Mouse (Mus musculus) liver, embryonic 12.5 days (tissue): ENCODE measurements at regions not wholly inside any gene's neighbourhood (a gene's known extent, or its start where the extent isn't known, plus 50 kb on each side); places are given as distances from the start of the nearest gene placed in this dataset.

ENCODE experiments used
- ATAC-seq: fragments of 200-750 bp; cut with Nextera tagmentation; 2 replicates; pipeline ENCODE4 v1.8.0; 2017; ENCODE audit warnings: moderate number of reproducible peaks, mild to moderate bottlenecking, moderate library complexity
- H3K27ac ChIP-seq: fragments of 300-500 bp; sonication (generic); 2 replicates; pipeline ENCODE4 v1.5.1; 2016; ENCODE audit warnings: mild to moderate bottlenecking
- H3K27me3 ChIP-seq: fragments of 300-500 bp; sonication (generic); replicated peaks from 2 replicates; pipeline ENCODE4 v1.6.1; 2016; ENCODE audit warnings: mild to moderate bottlenecking, moderate library complexity
- H3K36me3 ChIP-seq: fragments of 300-500 bp; sonication (generic); 2 replicates; pipeline ENCODE4 v1.6.1; 2016; ENCODE audit warnings: mild to moderate bottlenecking, moderate library complexity
- H3K4me1 ChIP-seq: fragments of 300-500 bp; sonication (generic); 2 replicates; pipeline ENCODE4 v1.6.1; 2016
- H3K4me2 ChIP-seq: fragments of 300-500 bp; sonication (generic); 2 replicates; pipeline ENCODE4 v1.6.1; 2016; ENCODE audit warnings: mild to moderate bottlenecking, moderate library complexity
- H3K4me3 ChIP-seq: fragments of 300-500 bp; sonication (generic); 2 replicates; pipeline ENCODE4 v1.5.1; 2016; ENCODE audit warnings: mild to moderate bottlenecking, moderate library complexity
- H3K9ac ChIP-seq: fragments of 300-500 bp; sonication (generic); 2 replicates; pipeline ENCODE4 v1.6.1; 2016; ENCODE audit warnings: mild to moderate bottlenecking, moderate library complexity
- H3K9me3 ChIP-seq: fragments of 300-500 bp; sonication (generic); replicated peaks from 2 replicates; pipeline ENCODE4 v1.6.1; 2016; ENCODE audit warnings: mild to moderate bottlenecking, moderate library complexity
- WGBS: fragments of 180-500 bp; shearing (Covaris S2); methylation state at CpG from one replicate; pipeline ENCODE4 v1.1.7; 2016; ENCODE audit not compliant: insufficient replicate concordance; 5-methylcytosine and 5-hydroxymethylcytosine counted together

DNA sequence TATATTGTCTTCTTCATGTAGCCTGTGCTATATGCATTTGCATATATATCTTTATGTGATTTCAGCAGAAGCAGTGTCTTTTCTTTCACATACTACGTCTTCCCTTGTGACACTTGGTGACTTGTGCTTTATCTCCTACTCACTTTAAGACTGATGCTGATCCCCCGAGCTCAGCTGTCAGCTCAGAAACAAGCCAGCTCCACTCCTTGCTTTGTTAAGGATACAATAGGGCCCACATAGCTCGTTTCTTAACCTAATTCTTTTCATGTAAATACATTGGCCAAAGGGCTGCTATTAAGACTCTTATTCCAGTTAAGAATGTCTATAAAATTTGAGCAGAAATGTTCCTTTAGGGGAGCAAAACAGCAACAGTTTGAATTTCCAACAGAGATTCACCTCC, 193.8 kb upstream of the Hhip start:
- H3K4me1 ChIP-seq, result no peaks in the 10 kb centered on the region
- H3K27me3 ChIP-seq, result no peaks in the 10 kb centered on the region
- no peak overlapping the region for H3K4me2 ChIP-seq
- H3K9ac ChIP-seq, result no peak overlapping the region
- WGBS, result 39% methylated on average over 3 of the region's 3 CpGs
- H3K27ac ChIP-seq, result no peak overlapping the region
- H3K4me3 ChIP-seq, result no peak overlapping the region
- H3K36me3 ChIP-seq, result no peaks in the 10 kb centered on the region
- no peaks in the 10 kb centered on the region for H3K9me3 ChIP-seq
- no peak for ATAC-seq

GRCm38 (mm10) chr8:80250305-80251161, 192.7 kb upstream of the Hhip start:
- Histone ChIP-seq H3K27me3 (no peaks in the 10 kb centered on the region), H3K36me3 (no peaks in the 10 kb centered on the region), H3K4me3 (no peak overlapping the region), H3K4me1 (no peaks in the 10 kb centered on the region), H3K27ac (no peak overlapping the region), H3K9ac (no peak overlapping the region), H3K4me2 (no peak overlapping the region), H3K9me3 (no peaks in the 10 kb centered on the region)
- 75% methylated on average over 7 of the region's 7 CpGs for WGBS
- no peak for ATAC-seq

GRCm38 (mm10) chr8:80249762-80250161, 192.0 kb upstream of the Hhip start:
- no peaks in the 10 kb centered on the region for H3K36me3 ChIP-seq

DNA sequence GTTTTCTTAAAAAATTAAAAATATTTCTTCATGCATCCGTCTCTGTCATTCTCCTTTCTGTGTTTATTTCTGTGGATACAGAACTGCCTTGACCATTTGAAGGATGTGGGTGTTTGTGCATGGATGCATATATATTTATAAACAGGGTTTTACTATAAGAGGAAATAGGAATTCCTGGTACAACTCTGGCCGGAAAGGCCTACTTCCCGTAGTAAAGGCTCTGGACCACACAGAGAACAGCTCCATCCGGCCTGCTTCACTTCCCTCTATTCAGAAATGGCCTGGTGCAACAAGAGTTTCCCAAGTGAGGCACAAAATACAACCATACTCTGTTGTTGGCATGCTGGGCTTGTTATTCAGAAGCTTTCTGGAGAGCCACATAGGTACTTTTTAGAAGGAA, 182.1 kb upstream of the Hhip start:
- ATAC-seq, result no peak
- no peak overlapping the region for H3K9ac ChIP-seq
- no peak overlapping the region for H3K27ac ChIP-seq
- no peaks in the 10 kb centered on the region for H3K4me1 ChIP-seq
- 62% methylated on average over 4 of the region's 4 CpGs for WGBS
- no peaks in the 10 kb centered on the region for H3K36me3 ChIP-seq
- no peaks in the 10 kb centered on the region for H3K9me3 ChIP-seq
- no peak overlapping the region for H3K4me3 ChIP-seq
- H3K27me3 ChIP-seq, result no peaks in the 10 kb centered on the region
- no peak overlapping the region for H3K4me2 ChIP-seq

More at GRCm38 (mm10) chr8:80249762-80250161, 192.0 kb upstream of the Hhip start:
- 47% methylated on average over 2 of the region's 2 CpGs for WGBS
- Histone ChIP-seq H3K9ac (no peak overlapping the region), H3K9me3 (no peaks in the 10 kb centered on the region), H3K4me3 (no peak overlapping the region), H3K27ac (no peak overlapping the region), H3K27me3 (no peaks in the 10 kb centered on the region), H3K4me2 (no peak overlapping the region), H3K4me1 (no peaks in the 10 kb centered on the region)
- ATAC-seq, result no peak

DNA sequence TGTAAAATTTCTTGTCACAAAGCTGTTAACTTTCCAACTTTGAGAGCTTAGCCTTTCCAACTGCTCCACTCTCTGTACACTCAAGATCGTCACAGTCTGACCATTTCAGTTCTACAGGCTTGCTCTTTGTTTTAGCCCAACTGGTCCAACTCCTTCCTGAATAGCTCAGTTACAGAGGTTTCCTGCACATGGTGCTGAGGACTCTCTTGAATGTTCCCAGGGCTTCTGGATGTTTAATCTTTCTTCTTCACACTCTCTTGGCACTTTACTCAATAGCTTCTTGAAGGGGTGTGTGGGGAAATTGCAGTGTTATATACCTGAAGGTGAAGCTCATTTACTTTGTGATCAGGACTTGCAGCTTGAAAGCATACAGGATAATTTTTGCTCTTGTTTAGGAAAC, 152.6 kb upstream of the Hhip start:
- Histone ChIP-seq H3K9ac (no peak overlapping the region), H3K27ac (no peak overlapping the region), H3K4me3 (no peak overlapping the region), H3K4me2 (no peak overlapping the region), H3K4me1 (no peaks in the 10 kb centered on the region), H3K27me3 (no peaks in the 10 kb centered on the region), H3K36me3 (no peaks in the 10 kb centered on the region), H3K9me3 (no peaks in the 10 kb centered on the region)
- no peak for ATAC-seq
- WGBS, result 50% methylated on average over 1 of the region's 1 CpGs

GRCm38 (mm10) chr8:80204678-80205654, 147.2 kb upstream of the Hhip start:
- Histone ChIP-seq H3K4me2 (no peak overlapping the region), H3K27me3 (no peaks in the 10 kb centered on the region), H3K4me1 (no peaks in the 10 kb centered on the region), H3K9ac (no peak overlapping the region), H3K9me3 (no peaks in the 10 kb centered on the region), H3K4me3 (no peak overlapping the region), H3K27ac (no peak overlapping the region), H3K36me3 (no peaks in the 10 kb centered on the region)
- no peak for ATAC-seq
- WGBS, result 63% methylated on average over 15 of the region's 15 CpGs

DNA sequence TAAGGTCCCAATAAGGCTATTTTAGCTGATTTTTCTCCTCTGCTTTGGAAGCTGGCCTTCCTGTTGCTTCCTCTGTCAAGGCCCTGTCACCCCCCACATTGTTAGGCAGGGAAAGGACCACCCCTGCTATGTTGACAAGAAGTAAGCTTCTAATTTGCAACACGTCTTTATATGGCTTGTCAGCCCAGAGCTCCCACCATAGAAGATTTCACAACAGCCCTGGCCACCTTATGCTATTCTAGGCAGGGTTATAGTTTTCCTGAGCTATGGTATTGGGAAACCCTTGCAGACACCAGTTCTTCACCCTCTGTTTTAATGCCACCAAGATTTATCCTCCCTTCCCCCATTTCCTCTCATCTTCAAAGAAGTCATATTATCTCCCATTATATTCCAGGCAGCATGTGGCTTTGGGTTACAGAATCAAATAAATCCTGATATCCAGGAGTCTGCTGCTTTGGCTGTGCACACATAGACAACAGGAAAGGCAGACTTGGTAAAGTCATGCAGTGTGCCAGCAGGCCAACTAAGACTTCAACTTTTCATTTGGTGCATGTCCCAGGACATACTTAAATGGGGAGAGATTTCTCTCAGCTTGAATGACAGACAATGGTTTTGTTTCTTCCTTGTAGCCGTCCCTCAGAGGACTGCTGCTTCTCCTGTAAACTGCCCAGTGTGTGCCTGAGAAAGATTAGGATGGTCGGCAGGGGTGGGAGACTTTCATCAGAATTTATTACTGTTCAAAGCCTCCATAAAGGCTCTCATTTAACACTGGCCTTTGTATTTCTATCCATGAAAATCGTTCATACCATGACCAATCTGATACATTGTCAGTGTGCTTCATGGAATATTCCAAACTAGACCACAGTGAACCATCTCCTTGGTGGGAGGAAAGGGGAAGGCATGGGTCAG, 146.2 kb upstream of the Hhip start:
- H3K4me2 ChIP-seq, result no peak overlapping the region
- no peak overlapping the region for H3K9ac ChIP-seq
- H3K36me3 ChIP-seq, result no peaks in the 10 kb centered on the region
- no peak overlapping the region for H3K27ac ChIP-seq
- no peak overlapping the region for H3K4me3 ChIP-seq
- ATAC-seq, result no peak
- H3K4me1 ChIP-seq, result no peaks in the 10 kb centered on the region
- no peaks in the 10 kb centered on the region for H3K27me3 ChIP-seq
- WGBS, result 36% methylated on average over 4 of the region's 4 CpGs
- H3K9me3 ChIP-seq, result no peaks in the 10 kb centered on the region

GRCm38 (mm10) chr8:80197680-80198079, 139.9 kb upstream of the Hhip start:
- WGBS, result 44% methylated on average over 4 of the region's 4 CpGs
- H3K27ac ChIP-seq, result no peak overlapping the region
- no peak overlapping the region for H3K4me3 ChIP-seq
- no peaks in the 10 kb centered on the region for H3K27me3 ChIP-seq
- no peak for ATAC-seq
- H3K4me1 ChIP-seq, result no peaks in the 10 kb centered on the region
- no peaks in the 10 kb centered on the region for H3K36me3 ChIP-seq
- no peak overlapping the region for H3K9ac ChIP-seq
- H3K4me2 ChIP-seq, result no peak overlapping the region
- no peaks in the 10 kb centered on the region for H3K9me3 ChIP-seq

DNA sequence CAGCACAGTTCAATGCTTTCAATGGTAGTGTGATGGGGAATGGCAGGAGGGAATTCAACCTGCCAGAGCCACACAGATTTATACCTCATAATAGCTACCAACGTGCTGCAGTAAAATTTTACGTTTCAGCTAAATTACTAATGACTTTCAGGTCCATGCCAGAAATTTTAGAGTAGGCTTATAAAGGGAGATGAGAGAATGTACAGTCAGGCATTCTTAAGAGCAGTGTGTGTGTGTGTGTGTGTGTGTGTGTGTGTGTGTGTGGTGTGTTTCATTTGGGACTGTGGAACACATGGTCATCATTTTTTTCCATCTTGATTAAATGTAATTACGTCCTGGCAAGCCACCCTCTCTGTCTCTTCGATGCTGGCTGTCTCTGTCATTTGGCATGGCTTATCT, 132.7 kb upstream of the Hhip start:
- H3K36me3 ChIP-seq, result no peaks in the 10 kb centered on the region
- no peak overlapping the region for H3K27ac ChIP-seq
- no peak overlapping the region for H3K9ac ChIP-seq
- no peaks in the 10 kb centered on the region for H3K27me3 ChIP-seq
- 61% methylated on average over 4 of the region's 4 CpGs for WGBS
- no peak overlapping the region for H3K4me2 ChIP-seq
- H3K9me3 ChIP-seq, result no peaks in the 10 kb centered on the region
- ATAC-seq, result no peak
- H3K4me3 ChIP-seq, result no peak overlapping the region
- H3K4me1 ChIP-seq, result no peaks in the 10 kb centered on the region

DNA sequence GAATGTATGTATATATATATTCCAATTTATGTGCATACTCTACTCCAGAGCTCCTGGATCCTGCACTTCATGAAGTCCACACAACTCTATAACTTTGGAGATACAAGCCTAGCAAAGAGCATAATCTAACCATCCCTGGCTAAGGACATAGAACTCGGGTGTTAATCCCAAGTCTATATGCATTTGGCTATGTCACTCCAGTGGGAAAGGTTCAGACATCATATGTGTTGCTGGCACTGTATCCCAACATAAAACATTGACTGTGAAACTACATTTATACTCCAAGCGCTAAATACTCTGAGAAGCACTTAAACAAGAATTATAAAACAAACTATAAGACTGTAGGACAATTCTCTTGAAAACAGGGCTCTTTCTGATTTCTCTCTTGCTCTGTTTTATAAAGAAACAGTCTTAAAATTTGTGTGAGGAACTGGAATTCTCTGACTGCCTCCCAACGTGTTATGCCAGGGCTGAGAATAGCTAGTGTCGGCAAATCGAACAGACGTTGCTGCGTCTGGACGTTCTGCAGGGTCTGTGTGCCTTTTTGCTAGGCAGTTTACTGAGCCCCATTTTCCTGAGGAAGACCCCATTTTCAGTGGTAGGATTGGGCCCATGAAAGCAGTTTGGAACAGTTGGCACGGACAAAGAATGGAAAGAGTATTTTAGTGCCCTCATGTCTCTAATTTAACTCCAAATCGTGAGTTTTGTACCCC, 132.1 kb upstream of the Hhip start:
- Histone ChIP-seq H3K27ac (no peak overlapping the region), H3K4me2 (no peak overlapping the region), H3K4me3 (no peak overlapping the region), H3K36me3 (no peaks in the 10 kb centered on the region), H3K9ac (no peak overlapping the region), H3K4me1 (no peaks in the 10 kb centered on the region), H3K27me3 (no peaks in the 10 kb centered on the region), H3K9me3 (no peaks in the 10 kb centered on the region)
- ATAC-seq, result no peak
- WGBS, result 74% methylated on average over 10 of the region's 10 CpGs

DNA sequence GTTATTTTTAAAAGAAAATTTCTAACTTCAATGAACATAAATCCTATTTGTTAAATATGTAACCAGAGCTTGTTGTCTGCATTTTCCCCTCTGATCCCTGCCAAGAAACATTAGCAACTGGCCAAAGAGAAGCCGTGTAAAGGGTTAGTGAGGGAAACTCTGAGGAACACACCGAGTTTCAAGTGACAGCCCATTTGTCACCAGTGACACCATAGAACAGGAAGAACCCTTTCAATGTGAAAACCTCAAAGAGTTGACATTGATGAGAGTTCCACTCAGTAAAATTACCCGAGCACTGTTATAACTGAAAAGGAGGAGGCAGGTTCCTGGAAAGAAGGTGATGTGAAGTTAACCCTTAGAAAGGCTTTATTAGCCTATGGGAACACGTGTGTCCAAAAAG, 127.5 kb upstream of the Hhip start:
- no peak overlapping the region for H3K27ac ChIP-seq
- no peaks in the 10 kb centered on the region for H3K27me3 ChIP-seq
- no peak overlapping the region for H3K9ac ChIP-seq
- H3K4me3 ChIP-seq, result no peak overlapping the region
- no peak for ATAC-seq
- 15% methylated on average over 4 of the region's 4 CpGs for WGBS
- no peaks in the 10 kb centered on the region for H3K9me3 ChIP-seq
- H3K36me3 ChIP-seq, result no peaks in the 10 kb centered on the region
- no peak overlapping the region for H3K4me2 ChIP-seq
- H3K4me1 ChIP-seq, result no peaks in the 10 kb centered on the region
